Mouse (Mus musculus) limb, embryonic 12.5 days (tissue): Measurements from ENCODE around the gene Pigr. TPM values are rescaled to one million over a fixed set of nuclear protein-coding genes. Genes with fewer than 3 reads are reported as not detected.

Experiments
- ATAC-seq: fragments of 200-750 bp; cut with Nextera tagmentation; 2 replicates; pipeline ENCODE4 v1.8.0; 2017; ENCODE audit warnings: low read depth, moderate TSS enrichment; ENCODE audit not compliant: insufficient number of reproducible peaks, insufficient read depth, low FRiP score, low TSS enrichment
- H3K27ac ChIP-seq: fragments of 300-500 bp; sonication (generic); 2 replicates; pipeline ENCODE4 v1.5.1; 2016; ENCODE audit warnings: mild to moderate bottlenecking, moderate library complexity
- H3K27me3 ChIP-seq: fragments of 300-500 bp; sonication (generic); 2 replicates; pipeline ENCODE4 v1.6.1; 2016; ENCODE audit warnings: mild to moderate bottlenecking, moderate library complexity
- H3K36me3 ChIP-seq: fragments of 300-500 bp; sonication (generic); 2 replicates; pipeline ENCODE4 v1.6.1; 2016; ENCODE audit warnings: mild to moderate bottlenecking, moderate library complexity
- H3K4me1 ChIP-seq: fragments of 300-500 bp; sonication (generic); replicated peaks from 2 replicates; pipeline ENCODE4 v1.6.1; 2016
- H3K4me2 ChIP-seq: fragments of 300-500 bp; sonication (generic); 2 replicates; pipeline ENCODE4 v1.6.1; 2016; ENCODE audit warnings: mild to moderate bottlenecking, moderate library complexity
- H3K4me3 ChIP-seq: fragments of 300-500 bp; sonication (generic); replicated peaks from 2 replicates; pipeline ENCODE4 v1.5.1; 2016; ENCODE audit warnings: mild to moderate bottlenecking
- H3K9ac ChIP-seq: fragments of 300-500 bp; sonication (generic); replicated peaks from 2 replicates; pipeline ENCODE4 v1.6.1; 2016; ENCODE audit warnings: mild to moderate bottlenecking, moderate library complexity
- H3K9me3 ChIP-seq: fragments of 300-500 bp; sonication (generic); 2 replicates; pipeline ENCODE4 v1.6.1; 2016; ENCODE audit warnings: mild to moderate bottlenecking, moderate library complexity
- WGBS: fragments of 180-500 bp; shearing (Covaris S2); methylation state at CpG from one replicate; pipeline ENCODE4 v1.1.7; 2016; 5-methylcytosine and 5-hydroxymethylcytosine counted together
- polyA plus RNA-seq: library from polyadenylated mRNA; unstranded; fragments of >200 nt; fragmentation: Nextera tagmentation; extraction: Ambion mirVana; gene quantifications from 2 replicates; pipeline ENCODE4 v1.2.1, GENCODE M21; 2016

The Pigr gene
- polyA plus RNA-seq, 1 experiment from 2014 or later: not detected

GRCm38 (mm10) chr1:130892446-130892845, 66.0 kb downstream of the Pigr start:
- Histone ChIP-seq H3K9ac (no peak overlapping the region), H3K9me3 (no peaks in the 10 kb centered on the region), H3K27me3 (no peaks in the 10 kb centered on the region), H3K4me3 (no peak overlapping the region), H3K27ac (no peak overlapping the region), H3K4me2 (no peak overlapping the region), H3K36me3 (no peaks in the 10 kb centered on the region), H3K4me1 (no peaks in the 10 kb centered on the region)
- no peak for ATAC-seq
- WGBS: 85% methylated on average over 1 of the region's 1 CpGs

- Histone ChIP-seq H3K4me3 (no peak overlapping the region), H3K36me3 (no peaks in the 10 kb centered on the region), H3K4me2 (no peak overlapping the region), H3K27ac (no peak overlapping the region), H3K9ac (no peak overlapping the region), H3K4me1 (no peaks in the 10 kb centered on the region), H3K9me3 (no peaks in the 10 kb centered on the region), H3K27me3 (no peaks in the 10 kb centered on the region)
- WGBS: 71% methylated on average over 9 of the region's 9 CpGs
- ATAC-seq: no peak
Measured at GRCm38 (mm10) chr1:130893329-130894040, 67.0 kb downstream of the Pigr start.

DNA sequence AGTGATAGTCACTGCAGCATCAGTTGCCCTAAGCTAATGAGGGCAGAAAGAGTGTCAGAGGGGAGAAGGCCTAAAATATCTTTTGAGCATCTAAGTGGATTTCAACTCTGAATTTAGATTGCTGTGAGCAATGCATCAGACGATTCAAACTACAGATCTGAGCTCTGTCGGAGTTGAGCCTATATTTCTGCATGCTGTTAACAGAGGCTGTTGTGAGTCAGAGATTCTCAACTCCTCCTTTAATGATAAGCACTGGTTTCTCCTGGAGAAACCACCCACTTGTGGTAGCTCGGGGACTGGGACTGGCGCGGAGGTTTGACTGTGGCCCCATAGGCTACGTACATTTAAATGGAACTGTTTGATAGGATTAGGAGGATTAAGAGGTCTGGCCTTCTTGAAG, 68.0 kb downstream of the Pigr start:
- Histone ChIP-seq H3K36me3 (no peaks in the 10 kb centered on the region), H3K4me3 (no peak overlapping the region), H3K9ac (no peak overlapping the region), H3K4me2 (no peak overlapping the region), H3K9me3 (no peaks in the 10 kb centered on the region), H3K27ac (no peak overlapping the region), H3K4me1 (no peaks in the 10 kb centered on the region), H3K27me3 (no peaks in the 10 kb centered on the region)
- no peak for ATAC-seq
- 64% methylated on average over 6 of the region's 6 CpGs for WGBS

Other genes with a start within 250 kb of the Pigr start
- not detected in 2 replicates for gene Zp3r, start 197.1 kb upstream of the Pigr start, polyA plus RNA-seq
- gene C4bp, start 165.1 kb upstream of the Pigr start, polyA plus RNA-seq: not detected in 2 replicates
- gene Gm29427, start 110.9 kb upstream of the Pigr start, polyA plus RNA-seq: not detected in 2 replicates
- 10.2 and 12.1 TPM in 2 replicates for gene Yod1, start 109.4 kb upstream of the Pigr start, polyA plus RNA-seq
- gene Pfkfb2, start 97.4 kb upstream of the Pigr start, polyA plus RNA-seq: 6.8 and 8.9 TPM in 2 replicates
- 0.54 and 1.1 TPM in 2 replicates for gene AA986860, start 94.7 kb upstream of the Pigr start, polyA plus RNA-seq
- not detected in 2 replicates for gene Fcamr, start 25.8 kb upstream of the Pigr start, polyA plus RNA-seq
- not detected in 2 replicates for gene Fcmr, start 39.0 kb downstream of the Pigr start, polyA plus RNA-seq
- gene Il24, start 60.8 kb downstream of the Pigr start, polyA plus RNA-seq: not detected in 2 replicates
- gene Il20, start 84.8 kb downstream of the Pigr start, polyA plus RNA-seq: not detected in 2 replicates
- not detected in 2 replicates for gene Il19, start 113.4 kb downstream of the Pigr start, polyA plus RNA-seq
- gene Il10, start 193.2 kb downstream of the Pigr start, polyA plus RNA-seq: 0.15 TPM in 1 of 2 replicates, not detected in the other